8 mouse cellular contexts compared by ENCODE assay signal in the genomic region with DNA sequence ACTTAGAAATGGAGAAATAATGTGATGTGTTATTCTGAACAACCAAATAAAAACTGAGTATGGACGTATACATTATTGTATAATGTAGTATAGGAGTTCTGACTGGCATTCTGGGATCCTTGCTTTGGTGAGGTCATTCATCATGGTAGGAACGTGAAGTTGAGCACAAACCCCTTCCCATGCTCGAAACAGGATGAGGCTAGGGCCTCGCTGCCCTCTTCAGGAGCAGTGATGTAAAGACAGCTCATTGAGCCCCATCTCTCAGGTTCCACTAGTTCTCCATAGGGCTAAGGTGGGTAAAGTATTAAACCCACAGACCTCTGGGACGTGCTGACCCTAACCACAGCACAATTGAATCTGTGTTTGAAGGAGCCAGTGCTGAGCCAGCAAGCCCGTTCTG.
DNase-seq lines count a peak whose midpoint lies in the region; ATAC-seq lines count a peak whose summit lies in the region.

No protein-coding gene starts in this region.

- intact Hi-C loops in left cerebral cortex, postnatal 4 days (cut with DNase I) = loop anchor here (5.0 kb wide), 1 partner anchor 575 kb away; the partner anchor contains the start of gene Nme8
- intact Hi-C loops in left cerebral cortex, postnatal 25 days (cut with DNase I) = loop anchor here (1.0 to 5.0 kb wide), 3 partner anchors 180 to 574 kb away; partner anchors contain the start of gene Elmo1

- H3K27me3 ChIP-seq in embryonic facial prominence, embryonic 11.5 days (ENCODE audit: control insufficient read depth, insufficient read depth, low read length) = no peaks in the 10 kb centered on the region

- ATAC-seq in CD4-positive, CD25-positive, alpha-beta regulatory T cell, adult 4 months = no peak
- ATAC-seq in embryonic facial prominence, embryonic 11.5 days (replicated peaks; ENCODE audit: insufficient number of reproducible peaks, low FRiP score, low TSS enrichment, low read depth) = no peak; the same call in 1 of the 2 replicates
- ATAC-seq in megakaryocyte, adult 5-6 weeks (ENCODE audit: poor library complexity, severe bottlenecking) = peak; percentile 40; the same call in 1 of the 2 replicates
- no peak for ATAC-seq in inflammation-experienced regulatory T-cells, adult 6 months

- H3K4me3 ChIP-seq in embryonic facial prominence, embryonic 11.5 days (ENCODE audit: low read depth, low read length) = no peak overlapping the region

- no peak overlapping the region for H3K9ac ChIP-seq in embryonic facial prominence, embryonic 11.5 days (replicated peaks; ENCODE audit: low read length)

- no peaks in the 10 kb centered on the region for H3K4me1 ChIP-seq in embryonic facial prominence, embryonic 11.5 days (ENCODE audit: control insufficient read depth, insufficient read depth, low read length)

- WGBS in embryonic facial prominence, embryonic 11.5 days = 47% methylated on average over 6 of the region's 6 CpGs

- peak; percentile 47 for DNase-seq in CD4-positive, CD25-positive, alpha-beta regulatory T cell, adult 2 months (ENCODE audit: low read depth, low spot score)
- peak; percentile 33 for DNase-seq in left cerebral cortex, postnatal 4 days
- DNase-seq in left cerebral cortex, postnatal 25 days (ENCODE audit: low spot score in 2 of 2) = no peak
- DNase-seq in embryonic facial prominence, embryonic 11.5 days (ENCODE audit: low spot score) = peak; percentile 50
- DNase-seq in cerebellum, adult 9-10 months = no peak

- H3K27ac ChIP-seq in embryonic facial prominence, embryonic 11.5 days (replicated peaks; ENCODE audit: low read depth, low read length) = no peak overlapping the region

- no peak overlapping the region for H3K4me2 ChIP-seq in embryonic facial prominence, embryonic 11.5 days (ENCODE audit: low read depth, low read length)

- no peaks in the 10 kb centered on the region for H3K9me3 ChIP-seq in embryonic facial prominence, embryonic 11.5 days (replicated peaks; ENCODE audit: control insufficient read depth, low read length)

- H3K36me3 ChIP-seq in embryonic facial prominence, embryonic 11.5 days (replicated peaks; ENCODE audit: control insufficient read depth, insufficient read depth, low read depth, low read length) = no peaks in the 10 kb centered on the region

Comparison
In these comparisons a context has a peak if more than half of its experiments do, and no peak if none do; other contexts are left out.
1. DNase-seq: peak in CD4-positive, CD25-positive, alpha-beta regulatory T cell, adult 2 months (single experiment), left cerebral cortex, postnatal 4 days (single experiment) and embryonic facial prominence, embryonic 11.5 days (single experiment); none in left cerebral cortex, postnatal 25 days (0 of 2) and cerebellum, adult 9-10 months (single experiment).